Mouse (Mus musculus) bone marrow, adult 2 months (tissue): ENCODE results near the gene Prkcb.

ENCODE experiments used
- CTCF ChIP-seq: fragments of 200-500 bp; IDR thresholded peaks from 2 replicates; pipeline ENCODE4 v1.5.1; 2011; ENCODE audit warnings: low read length, control low read depth; ENCODE audit not compliant: control insufficient read depth, insufficient read depth
- POLR2A ChIP-seq: fragments of 200-500 bp; IDR thresholded peaks from 2 replicates; pipeline ENCODE4 v1.6.1; 2011; ENCODE audit warnings: low read depth, mild to moderate bottlenecking, control low read depth, low read length, borderline replicate concordance; ENCODE audit not compliant: control insufficient read depth

GRCm38 (mm10) chr7:122380336-122381130, 92.0 kb downstream of the Prkcb start:
- TF ChIP-seq CTCF (no peak), POLR2A (no peak)
